Mouse (Mus musculus) kidney, adult 2 months (tissue): ENCODE results near the gene Zfp580.

ENCODE experiments used
- CTCF ChIP-seq: fragments of 200-500 bp; conservative IDR thresholded peaks from 2 replicates; pipeline ENCODE4 v1.5.1; 2011; ENCODE audit warnings: low read depth, mild to moderate bottlenecking, control low read depth, low read length, moderate library complexity, mixed read lengths; ENCODE audit not compliant: insufficient read depth, insufficient read length
- POLR2A ChIP-seq: fragments of 200-500 bp; IDR thresholded peaks from one replicate; pipeline ENCODE4 v1.6.1; 2011; ENCODE audit warnings: low read depth, low read length, control low read depth

- TF ChIP-seq POLR2A (no peak), CTCF (no peak)
Measured at GRCm38 (mm10) chr7:5086921-5087440, 35.6 kb downstream of the Zfp580 start.
